Mouse (Mus musculus) colon, adult 2 months (tissue): ENCODE data around the gene Hnrnpr. TPM values are rescaled to one million over a fixed set of nuclear protein-coding genes. Genes with fewer than 3 reads are reported as not detected.

Experiments used
- polyA plus RNA-seq: library from polyadenylated mRNA; depleted of rRNA; stranded (reverse); fragments of >200 nt; gene quantifications from 2 replicates; pipeline ENCODE4 v1.2.3, GENCODE M21; 2012; rRNA removed

The Hnrnpr gene
- polyA plus RNA-seq, result 4.8 and 6.5 TPM in 2 replicates

GRCm38 (mm10) chr4:136310229-136311041 is at the start of gene Hnrnpr:
Hnrnpr (plus strand) TSS chr4:136310942.

GRCm38 (mm10) chr4:136284455-136284854 is 26.3 kb upstream of the Hnrnpr start, which contains the start of gene Zfp46:
Zfp46 (plus strand) TSS chr4:136284683.

Other genes starting within 250 kb of the Hnrnpr start
- 278 and 391 TPM in 2 replicates for gene Id3, start 167.4 kb upstream of the Hnrnpr start, polyA plus RNA-seq
- gene E2f2, start 138.5 kb upstream of the Hnrnpr start, polyA plus RNA-seq, result 9.4 and 11.1 TPM in 2 replicates
- 3.8 and 4.0 TPM in 2 replicates for gene Asap3, start 104.6 kb upstream of the Hnrnpr start, polyA plus RNA-seq
- 16.6 and 21.7 TPM in 2 replicates for gene Tcea3, start 63.2 kb upstream of the Hnrnpr start, polyA plus RNA-seq
- gene Zfp46, start 26.3 kb upstream of the Hnrnpr start, polyA plus RNA-seq, result 13.1 and 16.4 TPM in 2 replicates
- 0.10 and 0.15 TPM in 2 replicates for gene Htr1d, start 112.6 kb downstream of the Hnrnpr start, polyA plus RNA-seq
- gene 6030445D17Rik, start 151.3 kb downstream of the Hnrnpr start, polyA plus RNA-seq, result 0.84 and 1.3 TPM in 2 replicates
- 13.7 and 14.6 TPM in 2 replicates for gene Luzp1, start 158.8 kb downstream of the Hnrnpr start, polyA plus RNA-seq